Mouse (Mus musculus) thymus, adult 2 months (tissue): ENCODE results near the gene Olfr578.

Experiments used
- CTCF ChIP-seq: fragments of 200-500 bp; IDR thresholded peaks from 2 replicates; pipeline ENCODE4 v1.5.1; 2012; ENCODE audit warnings: mild to moderate bottlenecking, control low read depth, low read length, moderate library complexity, borderline replicate concordance; ENCODE audit not compliant: control insufficient read depth, poor library complexity, insufficient read depth; ENCODE audit errors: extremely low read depth
- POLR2A ChIP-seq: fragments of 200-500 bp; IDR thresholded peaks from 2 replicates; pipeline ENCODE4 v1.6.1; 2012; ENCODE audit warnings: mild to moderate bottlenecking, low read length, control low read depth, moderate library complexity; ENCODE audit not compliant: control insufficient read depth, poor library complexity, insufficient read depth; ENCODE audit errors: extremely low read depth

DNA sequence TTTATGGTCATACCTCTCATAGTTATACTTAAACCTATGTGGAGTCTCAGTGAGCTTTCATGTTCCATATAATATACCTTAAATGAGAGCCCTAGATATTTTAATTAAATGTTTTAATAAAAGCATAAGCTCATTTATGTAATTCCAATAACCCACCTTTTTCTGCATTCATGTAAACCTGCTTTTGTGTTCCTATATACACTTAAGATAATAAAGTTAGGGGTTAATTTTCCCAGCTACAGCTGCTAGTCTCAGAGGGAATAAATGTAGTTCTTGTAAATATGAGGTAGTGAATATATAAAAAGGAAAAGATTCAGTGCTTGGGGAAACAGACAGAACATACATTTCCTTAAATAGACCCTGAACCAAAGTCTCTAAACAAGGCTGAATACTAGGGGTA lies 48.6 kb upstream of the Olfr578 start, which contains the start of gene Olfr582:
- no peak for TF ChIP-seq CTCF
- TF ChIP-seq POLR2A, result no peak
